Mouse (Mus musculus): ENCODE data around the gene Atp6v0a2. TPM values are rescaled to one million over a fixed set of nuclear protein-coding genes. Genes with fewer than 3 reads are reported as not detected.

Gene Atp6v0a2
- polyA plus RNA-seq, 1 experiment from 2014 or later = 32.4 TPM

DNA sequence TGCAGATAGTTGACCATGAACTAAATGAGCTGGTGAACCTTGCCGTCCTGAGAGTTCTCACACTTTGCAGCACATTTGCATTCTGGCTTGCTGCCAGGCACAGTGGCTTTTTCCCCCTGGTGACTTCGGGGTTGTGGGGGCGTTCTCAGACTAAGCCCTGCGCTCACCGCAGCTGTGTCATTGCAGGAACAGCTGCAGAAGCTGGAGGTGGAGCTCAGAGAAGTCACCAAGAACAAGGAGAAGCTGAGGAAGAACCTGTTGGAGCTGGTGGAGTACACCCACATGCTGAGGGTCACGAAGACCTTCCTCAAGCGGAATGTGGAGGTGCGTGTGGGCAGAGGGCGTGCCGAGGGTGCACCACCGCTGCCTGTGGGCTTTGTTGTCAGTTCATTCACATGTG lies 8.9 kb downstream of the Atp6v0a2 start:
- no peak for ATAC-seq (ENCODE audit: insufficient number of reproducible peaks, insufficient read depth, low FRiP score, low read depth)
- WGBS = 86% methylated on average over 11 of the region's 11 CpGs

DNA sequence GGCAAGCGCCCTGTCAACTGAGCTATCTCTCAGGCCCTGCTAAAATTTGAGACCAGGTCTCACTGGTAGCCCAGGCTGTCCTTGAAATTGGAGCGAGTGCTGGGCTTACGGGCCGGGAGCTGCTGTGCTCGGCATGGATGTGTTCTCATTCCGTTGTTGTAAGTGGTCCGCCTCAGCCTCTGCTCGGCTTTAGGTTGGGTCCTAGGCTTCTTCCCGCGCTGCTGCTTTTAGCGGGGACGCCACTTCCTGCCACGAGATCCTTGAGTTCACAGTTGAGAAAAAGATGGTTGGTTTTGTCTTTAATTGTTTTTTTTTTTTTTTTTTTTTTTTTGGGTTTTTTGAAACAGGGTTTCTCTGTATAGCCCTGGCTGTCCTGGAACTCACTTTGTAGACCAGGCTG lies 9.5 kb downstream of the Atp6v0a2 start:
- Histone ChIP-seq H3K4me1 (ENCODE audit: control insufficient read depth in 2 of 2, insufficient read depth in 2 of 2, low read length in 2 of 2) (no peaks in the 10 kb centered on the region), H3K9me3 (ENCODE audit: control insufficient read depth, low read length) (no peaks in the 10 kb centered on the region), H3K36me3 (ENCODE audit: control insufficient read depth, insufficient read depth, low read length) (peaks cover 95% of the 10 kb centered on the region), H3K4me3 (ENCODE audit: control insufficient read depth in 1 of 2, insufficient read depth in 1 of 2, low read depth in 1 of 2, low read length in 2 of 2) (no peak overlapping the region), H3K27me3 (ENCODE audit: control insufficient read depth, insufficient read depth, low read length) (no peaks in the 10 kb centered on the region), H3K27ac (replicated peaks in 1 of 2; ENCODE audit: control insufficient read depth in 1 of 2, insufficient read depth in 1 of 2, low read depth in 2 of 2, low read length in 2 of 2) (no peak overlapping the region), H3K9ac (ENCODE audit: low read length) (no peak overlapping the region), H3K4me2 (ENCODE audit: low read length) (no peak overlapping the region)
- 96% methylated on average over 13 of the region's 13 CpGs for WGBS
- no peak for ATAC-seq (ENCODE audit: insufficient number of reproducible peaks, insufficient read depth, low FRiP score, low read depth)

More for the DNA sequence above, 8.9 kb downstream of the Atp6v0a2 start:
- no peak overlapping the region for H3K4me2 ChIP-seq (ENCODE audit: low read length)
- H3K27me3 ChIP-seq (ENCODE audit: control insufficient read depth, insufficient read depth, low read length) = no peaks in the 10 kb centered on the region
- no peaks in the 10 kb centered on the region for H3K4me1 ChIP-seq (ENCODE audit: control insufficient read depth in 2 of 2, insufficient read depth in 2 of 2, low read length in 2 of 2)
- H3K36me3 ChIP-seq (ENCODE audit: control insufficient read depth, insufficient read depth, low read length) = peaks cover 90% of the 10 kb centered on the region
- H3K9ac ChIP-seq (ENCODE audit: low read length) = no peak overlapping the region
- no peak overlapping the region for H3K27ac ChIP-seq (replicated peaks in 1 of 2; ENCODE audit: control insufficient read depth in 1 of 2, insufficient read depth in 1 of 2, low read depth in 2 of 2, low read length in 2 of 2)
- H3K4me3 ChIP-seq (ENCODE audit: control insufficient read depth in 1 of 2, insufficient read depth in 1 of 2, low read depth in 1 of 2, low read length in 2 of 2) = no peak overlapping the region
- no peaks in the 10 kb centered on the region for H3K9me3 ChIP-seq (ENCODE audit: control insufficient read depth, low read length)

DNA sequence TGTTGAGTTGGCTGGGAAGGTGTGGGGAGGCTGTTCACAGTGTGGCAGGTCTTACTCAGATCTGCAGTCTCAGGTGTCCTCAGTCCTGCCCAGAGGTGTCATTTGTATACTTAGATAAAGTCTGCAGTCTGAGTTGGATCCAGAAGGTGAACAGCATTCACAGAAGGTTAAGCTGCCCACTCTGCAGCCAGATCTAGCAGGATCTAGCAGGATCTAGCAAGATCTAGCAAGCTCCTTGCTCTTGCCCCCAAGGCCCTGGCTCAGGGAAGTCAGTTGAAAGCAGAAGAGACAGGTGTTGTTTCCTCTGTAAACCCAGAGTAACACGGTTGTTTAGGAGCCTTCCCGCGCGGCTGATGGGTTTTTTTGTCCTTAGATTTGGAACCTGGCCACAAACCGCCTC lies 85.4 kb downstream of the Atp6v0a2 start:
- H3K4me3 ChIP-seq (ENCODE audit: control insufficient read depth in 1 of 2, insufficient read depth in 1 of 2, low read depth in 1 of 2, low read length in 2 of 2) = no peak overlapping the region
- ATAC-seq (ENCODE audit: insufficient number of reproducible peaks, insufficient read depth, low FRiP score, low read depth) = no peak
- no peaks in the 10 kb centered on the region for H3K27me3 ChIP-seq (ENCODE audit: control insufficient read depth, insufficient read depth, low read length)
- no peak overlapping the region for H3K4me2 ChIP-seq (ENCODE audit: low read length)
- H3K9ac ChIP-seq (ENCODE audit: low read length) = no peak overlapping the region
- H3K36me3 ChIP-seq (ENCODE audit: control insufficient read depth, insufficient read depth, low read length) = peaks cover 80% of the 10 kb centered on the region
- no peaks in the 10 kb centered on the region for H3K9me3 ChIP-seq (ENCODE audit: control insufficient read depth, low read length)
- H3K4me1 ChIP-seq (ENCODE audit: control insufficient read depth in 2 of 2, insufficient read depth in 2 of 2, low read length in 2 of 2) = no peaks in the 10 kb centered on the region
- no peak overlapping the region for H3K27ac ChIP-seq (replicated peaks in 1 of 2; ENCODE audit: control insufficient read depth in 1 of 2, insufficient read depth in 1 of 2, low read depth in 2 of 2, low read length in 2 of 2)
- WGBS = 85% methylated on average over 5 of the region's 5 CpGs

DNA sequence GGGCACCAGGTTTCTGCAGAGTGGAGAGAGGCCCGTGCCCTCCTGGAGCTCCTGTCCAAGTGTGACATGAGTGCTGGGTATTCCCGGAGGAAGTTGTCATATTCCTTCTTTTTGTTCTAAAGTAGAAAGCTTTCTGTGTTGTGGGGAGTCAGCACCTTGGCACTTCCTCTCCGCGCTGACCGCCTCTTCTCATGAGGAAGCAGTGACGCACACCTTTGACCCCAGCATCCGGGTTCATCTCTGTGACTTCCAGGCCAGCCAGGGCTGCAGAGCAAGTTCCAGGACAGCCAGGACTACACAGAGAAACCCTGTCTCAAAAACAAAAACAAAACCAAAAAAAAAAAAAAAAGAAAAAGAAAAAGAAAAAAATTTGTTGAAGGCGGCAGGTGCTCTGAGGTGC lies 86.8 kb downstream of the Atp6v0a2 start:
- peak overlapping the region in 1 of 2 experiments; percentile 58; a peak in 2 of 4 replicates for H3K27ac ChIP-seq (replicated peaks in 1 of 2; ENCODE audit: control insufficient read depth in 1 of 2, insufficient read depth in 1 of 2, low read depth in 2 of 2, low read length in 2 of 2)
- 81% methylated on average over 8 of the region's 8 CpGs for WGBS

DNA sequence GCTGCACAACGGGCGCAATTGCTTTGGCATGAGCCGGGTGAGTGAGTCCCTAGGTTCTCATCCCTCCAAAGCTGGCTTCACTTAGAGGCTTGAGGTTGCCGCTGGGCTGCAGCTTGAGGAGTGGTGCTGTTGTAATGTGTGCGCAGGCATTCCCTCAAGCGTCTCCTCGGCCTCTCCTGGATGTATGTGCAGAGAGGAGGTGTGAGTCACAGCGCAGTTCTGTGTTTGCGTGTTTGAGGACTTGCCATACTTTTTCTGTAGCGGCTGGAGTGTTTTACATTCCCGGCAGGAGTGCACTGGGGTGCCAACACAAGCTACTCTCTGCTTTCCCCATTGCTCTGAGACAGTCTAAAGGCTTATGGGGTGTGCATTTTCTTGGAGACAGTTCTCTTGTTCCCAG lies 89.6 kb downstream of the Atp6v0a2 start:
- Histone ChIP-seq H3K4me3 (ENCODE audit: control insufficient read depth in 1 of 2, insufficient read depth in 1 of 2, low read depth in 1 of 2, low read length in 2 of 2) (no peak overlapping the region), H3K4me2 (ENCODE audit: low read length) (no peak overlapping the region), H3K4me1 (ENCODE audit: control insufficient read depth in 2 of 2, insufficient read depth in 2 of 2, low read length in 2 of 2) (no peaks in the 10 kb centered on the region), H3K9ac (ENCODE audit: low read length) (no peak overlapping the region), H3K27ac (replicated peaks in 1 of 2; ENCODE audit: control insufficient read depth in 1 of 2, insufficient read depth in 1 of 2, low read depth in 2 of 2, low read length in 2 of 2) (no peak overlapping the region), H3K9me3 (ENCODE audit: control insufficient read depth, low read length) (no peaks in the 10 kb centered on the region), H3K36me3 (ENCODE audit: control insufficient read depth, insufficient read depth, low read length) (peaks cover 94% of the 10 kb centered on the region), H3K27me3 (ENCODE audit: control insufficient read depth, insufficient read depth, low read length) (no peaks in the 10 kb centered on the region)
- no peak for ATAC-seq (ENCODE audit: insufficient number of reproducible peaks, insufficient read depth, low FRiP score, low read depth)
- 95% methylated on average over 11 of the region's 11 CpGs for WGBS

More for the DNA sequence above, 86.8 kb downstream of the Atp6v0a2 start:
- H3K9me3 ChIP-seq (ENCODE audit: control insufficient read depth, low read length) = no peaks in the 10 kb centered on the region
- H3K4me3 ChIP-seq (ENCODE audit: control insufficient read depth in 1 of 2, insufficient read depth in 1 of 2, low read depth in 1 of 2, low read length in 2 of 2) = no peak overlapping the region
- H3K36me3 ChIP-seq (ENCODE audit: control insufficient read depth, insufficient read depth, low read length) = peaks cover 93% of the 10 kb centered on the region
- H3K4me2 ChIP-seq (ENCODE audit: low read length) = no peak overlapping the region
- H3K4me1 ChIP-seq (ENCODE audit: control insufficient read depth in 2 of 2, insufficient read depth in 2 of 2, low read length in 2 of 2) = no peaks in the 10 kb centered on the region
- no peak for ATAC-seq (ENCODE audit: insufficient number of reproducible peaks, insufficient read depth, low FRiP score, low read depth)
- no peaks in the 10 kb centered on the region for H3K27me3 ChIP-seq (ENCODE audit: control insufficient read depth, insufficient read depth, low read length)
- no peak overlapping the region for H3K9ac ChIP-seq (ENCODE audit: low read length)

DNA sequence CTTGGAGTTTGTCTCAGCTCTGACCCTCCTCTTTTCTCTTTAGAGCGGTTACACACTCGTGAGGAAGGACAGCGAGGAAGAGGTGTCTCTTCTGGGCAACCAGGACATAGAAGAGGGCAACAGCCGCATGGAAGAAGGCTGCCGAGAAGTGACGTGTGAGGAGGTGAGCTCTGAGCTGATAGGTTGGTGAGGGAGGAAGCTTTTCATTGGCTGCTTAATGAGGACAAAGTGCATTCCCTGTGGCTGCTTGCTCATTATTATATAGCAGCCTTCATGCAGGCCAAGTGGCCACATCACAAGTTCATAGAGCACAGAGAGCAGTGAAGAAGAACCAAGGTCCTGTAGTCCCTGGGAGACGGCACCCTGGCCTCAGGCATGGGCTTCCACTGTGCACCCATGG lies 90.0 kb downstream of the Atp6v0a2 start:
- 91% methylated on average over 7 of the region's 7 CpGs for WGBS
- ATAC-seq (ENCODE audit: insufficient number of reproducible peaks, insufficient read depth, low FRiP score, low read depth) = no peak

DNA sequence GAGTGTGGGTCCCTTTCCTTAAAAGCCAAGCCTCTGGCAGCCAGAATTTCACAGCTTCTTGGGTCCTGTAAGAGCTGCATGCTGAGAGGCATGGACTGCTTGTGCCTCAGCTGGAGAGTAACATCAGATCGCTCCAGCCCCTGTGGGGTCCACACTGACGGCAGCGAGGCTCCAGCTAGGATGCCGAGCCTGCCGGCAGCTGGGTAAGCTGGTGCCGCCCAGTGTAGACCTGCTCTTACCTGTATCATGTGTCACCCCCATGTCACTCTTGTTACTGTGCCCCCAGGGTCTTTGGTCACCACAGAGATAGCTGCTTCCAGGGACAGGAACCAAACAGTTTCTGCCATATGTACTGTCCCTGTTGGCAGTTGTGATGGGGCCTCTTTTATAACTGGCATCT lies 94.7 kb downstream of the Atp6v0a2 start:
- H3K9me3 ChIP-seq (ENCODE audit: control insufficient read depth, low read length) = no peaks in the 10 kb centered on the region
- no peaks in the 10 kb centered on the region for H3K4me1 ChIP-seq (ENCODE audit: control insufficient read depth in 2 of 2, insufficient read depth in 2 of 2, low read length in 2 of 2)
- ATAC-seq (ENCODE audit: insufficient number of reproducible peaks, insufficient read depth, low FRiP score, low read depth) = no peak
- no peaks in the 10 kb centered on the region for H3K27me3 ChIP-seq (ENCODE audit: control insufficient read depth, insufficient read depth, low read length)
- H3K36me3 ChIP-seq (ENCODE audit: control insufficient read depth, insufficient read depth, low read length) = peaks cover 60% of the 10 kb centered on the region
- no peak overlapping the region for H3K9ac ChIP-seq (ENCODE audit: low read length)
- no peak overlapping the region for H3K27ac ChIP-seq (replicated peaks in 1 of 2; ENCODE audit: control insufficient read depth in 1 of 2, insufficient read depth in 1 of 2, low read depth in 2 of 2, low read length in 2 of 2)
- H3K4me3 ChIP-seq (ENCODE audit: control insufficient read depth in 1 of 2, insufficient read depth in 1 of 2, low read depth in 1 of 2, low read length in 2 of 2) = no peak overlapping the region
- 93% methylated on average over 6 of the region's 6 CpGs for WGBS
- H3K4me2 ChIP-seq (ENCODE audit: low read length) = no peak overlapping the region

More for the DNA sequence above, 90.0 kb downstream of the Atp6v0a2 start:
- Histone ChIP-seq H3K4me1 (ENCODE audit: control insufficient read depth in 2 of 2, insufficient read depth in 2 of 2, low read length in 2 of 2) (no peaks in the 10 kb centered on the region), H3K9ac (ENCODE audit: low read length) (no peak overlapping the region), H3K9me3 (ENCODE audit: control insufficient read depth, low read length) (no peaks in the 10 kb centered on the region), H3K36me3 (ENCODE audit: control insufficient read depth, insufficient read depth, low read length) (peaks cover 94% of the 10 kb centered on the region), H3K4me3 (ENCODE audit: control insufficient read depth in 1 of 2, insufficient read depth in 1 of 2, low read depth in 1 of 2, low read length in 2 of 2) (no peak overlapping the region), H3K27ac (replicated peaks in 1 of 2; ENCODE audit: control insufficient read depth in 1 of 2, insufficient read depth in 1 of 2, low read depth in 2 of 2, low read length in 2 of 2) (no peak overlapping the region), H3K4me2 (ENCODE audit: low read length) (no peak overlapping the region), H3K27me3 (ENCODE audit: control insufficient read depth, insufficient read depth, low read length) (no peaks in the 10 kb centered on the region)

DNA sequence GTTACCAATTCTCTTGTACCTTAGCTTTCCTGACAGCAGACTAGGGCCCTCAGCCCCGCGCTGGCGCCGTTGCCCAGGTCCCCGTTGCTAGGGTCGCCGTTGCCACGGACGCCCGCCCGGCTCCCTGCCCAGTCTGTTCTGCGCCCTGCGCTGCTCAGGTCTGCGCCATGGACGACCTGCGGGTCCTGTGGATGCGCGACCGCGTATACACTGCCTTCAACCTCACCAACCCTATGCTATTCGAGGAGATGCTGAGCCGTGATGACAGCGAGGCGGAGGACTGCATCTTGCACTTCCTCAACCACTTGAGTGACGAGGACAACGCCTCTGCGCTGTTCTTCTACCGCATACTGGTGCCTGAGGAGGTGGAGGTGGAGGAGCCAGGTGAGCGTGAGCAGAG lies 96.6 kb downstream of the Atp6v0a2 start, which contains the start of gene Dnah10:
Gene Dnah10 (plus strand): TSS at position 89 of the 400 bp plus-strand sequence.
- ATAC-seq (ENCODE audit: insufficient number of reproducible peaks, insufficient read depth, low FRiP score, low read depth) = no peak
- H3K27ac ChIP-seq (replicated peaks in 1 of 2; ENCODE audit: control insufficient read depth in 1 of 2, insufficient read depth in 1 of 2, low read depth in 2 of 2, low read length in 2 of 2) = no peak within 1 kb of the TSS
- H3K36me3 ChIP-seq (ENCODE audit: control insufficient read depth, insufficient read depth, low read length) = peaks cover 42% of the 10 kb centered on the region
- no peak within 1 kb of the TSS for H3K4me3 ChIP-seq (ENCODE audit: control insufficient read depth in 1 of 2, insufficient read depth in 1 of 2, low read depth in 1 of 2, low read length in 2 of 2)
- H3K9me3 ChIP-seq (ENCODE audit: control insufficient read depth, low read length) = no peaks in the 10 kb centered on the region
- H3K9ac ChIP-seq (ENCODE audit: low read length) = no peak within 1 kb of the TSS
- H3K4me1 ChIP-seq (ENCODE audit: control insufficient read depth in 2 of 2, insufficient read depth in 2 of 2, low read length in 2 of 2) = no peaks in the 10 kb centered on the region
- no peaks in the 10 kb centered on the region for H3K27me3 ChIP-seq (ENCODE audit: control insufficient read depth, insufficient read depth, low read length)
- whole genome bisulfite sequencing = 10% methylated on average over 29 of the region's 29 CpGs
- H3K4me2 ChIP-seq (ENCODE audit: low read length) = no peak within 1 kb of the TSS

Measured in heart, embryonic 14.5 days (tissue).